Mouse (Mus musculus) lung, postnatal 0 days (tissue): ENCODE data around the gene Herpud2.

Experiments used
- CTCF ChIP-seq: IDR thresholded peaks from 2 replicates; pipeline ENCODE4 v1.5.1; 2016; ENCODE audit warnings: antibody characterized with exemption, mild to moderate bottlenecking
- EP300 ChIP-seq: IDR thresholded peaks from 2 replicates; pipeline ENCODE4 v1.6.1; 2016; ENCODE audit warnings: antibody characterized with exemption, mild to moderate bottlenecking, control low read depth

DNA sequence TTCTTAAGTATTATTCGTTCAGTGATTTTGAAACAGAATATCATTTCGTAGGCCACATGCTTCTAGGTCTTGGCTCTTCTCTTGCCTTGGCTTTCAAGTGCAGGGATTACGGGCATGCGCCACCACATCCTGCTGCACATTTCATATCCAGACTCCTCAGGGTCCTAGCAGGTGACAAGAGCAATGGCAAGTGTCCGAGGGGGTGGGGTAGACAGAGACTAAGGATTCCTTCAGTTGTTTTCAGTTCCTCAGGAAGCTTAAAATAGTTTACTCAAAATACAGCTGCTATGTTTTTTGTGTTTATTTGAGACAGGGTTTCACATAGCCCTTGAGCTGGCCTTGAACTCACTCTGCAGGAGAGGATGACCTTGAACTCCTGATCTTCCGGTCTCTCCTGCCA is 24.4 kb upstream of the Herpud2 start:
- TF ChIP-seq CTCF (no peak), EP300 (no peak)
